Mouse (Mus musculus) forebrain, postnatal 0 days (tissue): Measurements from ENCODE around the gene Nwd2. TPM values are rescaled to one million over a fixed set of nuclear protein-coding genes. Genes with fewer than 3 reads are reported as not detected.

ENCODE experiments used
- ATAC-seq: fragments of 200-750 bp; cut with Nextera tagmentation; 2 replicates; pipeline ENCODE4 v1.8.0; 2017; ENCODE audit warnings: mild to moderate bottlenecking, moderate library complexity
- DNase-seq: peaks from one replicate; pipeline ENCODE4 v3.0.0-alpha.2; 2015
- H3K27ac ChIP-seq: fragments of 300-500 bp; sonication (generic); 2 replicates; pipeline ENCODE4 v1.5.1; 2014; ENCODE audit warnings: low read depth, mild to moderate bottlenecking, antibody characterized with exemption, low read length, moderate library complexity, mixed read lengths
- H3K27me3 ChIP-seq: fragments of 300-500 bp; sonication (generic); 2 replicates; pipeline ENCODE4 v1.6.1; 2014; ENCODE audit warnings: mild to moderate bottlenecking, low read length, mixed read lengths; ENCODE audit not compliant: insufficient read depth
- H3K36me3 ChIP-seq: fragments of 300-500 bp; sonication (generic); 2 replicates; pipeline ENCODE4 v1.6.1; 2014; ENCODE audit warnings: mild to moderate bottlenecking, moderate library complexity; ENCODE audit not compliant: insufficient read depth
- H3K4me1 ChIP-seq: fragments of 300-500 bp; sonication (generic); 2 replicates; pipeline ENCODE4 v1.6.1; 2014; ENCODE audit warnings: antibody characterized with exemption; ENCODE audit not compliant: insufficient read depth
- H3K4me2 ChIP-seq: fragments of 300-500 bp; sonication (generic); 2 replicates; pipeline ENCODE4 v1.6.1; 2014; ENCODE audit warnings: low read depth, mild to moderate bottlenecking, moderate library complexity
- H3K4me3 ChIP-seq: fragments of 300-500 bp; sonication (generic); 2 replicates; pipeline ENCODE4 v1.5.1; 2014; ENCODE audit warnings: low read depth, low read length, mixed read lengths
- H3K9ac ChIP-seq: fragments of 300-500 bp; sonication (generic); 2 replicates; pipeline ENCODE4 v1.6.1; 2014; ENCODE audit warnings: mild to moderate bottlenecking
- H3K9me3 ChIP-seq: fragments of 300-500 bp; sonication (generic); 2 replicates; pipeline ENCODE4 v1.6.1; 2016; ENCODE audit warnings: low read length
- CTCF ChIP-seq: sonication (generic); IDR thresholded peaks from 2 replicates; pipeline ENCODE4 v1.5.1; 2016; ENCODE audit warnings: antibody characterized with exemption, control low read depth, low read depth
- WGBS: fragments of 180-500 bp; shearing (Covaris S2); extraction: QIAGEN DNeasy Blood & Tissue Kit; methylation state at CpG from one replicate; pipeline ENCODE4 v1.1.7; 2014; 5-methylcytosine and 5-hydroxymethylcytosine counted together
- polyA plus RNA-seq: library from polyadenylated mRNA; unstranded; fragments of >200 nt; fragmentation: Nextera tagmentation; extraction: Ambion mirVana; gene quantifications from 2 replicates; pipeline ENCODE4 v1.2.1, GENCODE M21; 2015
- total RNA-seq: library from RNA; depleted of rRNA; stranded (reverse); fragments of >200 nt; gene quantifications from 2 replicates; pipeline ENCODE4 v1.2.3, GENCODE M21; 2014

Nwd2 gene
- total and polyA plus RNA-seq, 2 experiments from 2014 or later, result 16.5 to 33.4 TPM

DNA sequence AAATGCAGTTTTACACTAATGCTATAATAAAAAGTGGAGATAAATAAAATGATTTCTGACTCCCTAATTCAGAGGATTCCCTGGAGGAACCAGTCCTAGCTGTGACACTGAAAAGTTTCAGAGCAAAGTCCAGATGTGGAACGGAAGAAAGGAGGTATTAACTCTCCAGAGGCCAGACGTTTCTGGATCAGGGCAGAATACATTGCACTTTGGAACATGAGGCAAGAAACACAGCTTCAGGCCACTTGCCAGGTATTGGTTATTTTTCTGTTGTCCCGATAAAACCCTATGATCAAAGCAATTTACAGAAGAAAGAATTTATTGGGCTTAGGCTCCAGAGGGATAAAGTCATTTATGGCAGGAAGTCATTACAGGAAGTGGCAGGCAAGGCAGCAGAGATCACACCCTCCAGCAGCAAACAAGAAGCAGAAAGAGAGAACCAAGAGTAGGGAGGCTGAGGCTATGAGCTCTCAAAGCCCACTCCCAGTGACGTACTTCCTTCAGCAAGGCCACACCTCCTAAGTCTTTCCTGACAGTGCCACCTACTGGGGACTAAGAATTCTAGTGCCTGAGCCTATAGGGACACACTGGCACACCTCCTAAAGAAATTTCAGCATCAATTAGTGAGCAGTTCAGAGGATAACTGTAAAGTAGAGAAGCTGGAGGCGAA is 106.3 kb downstream of the Nwd2 start:
- no peaks in the 10 kb centered on the region for H3K4me1 ChIP-seq
- no peaks in the 10 kb centered on the region for H3K36me3 ChIP-seq
- ATAC-seq (no peak), DNase-seq (no peak)
- peak; percentile 26 for TF ChIP-seq CTCF
- H3K27me3 ChIP-seq, result no peaks in the 10 kb centered on the region
- no peak overlapping the region for H3K27ac ChIP-seq
- H3K4me2 ChIP-seq, result no peak overlapping the region
- H3K9me3 ChIP-seq, result no peaks in the 10 kb centered on the region
- H3K9ac ChIP-seq, result no peak overlapping the region
- 73% methylated on average over 5 of the region's 5 CpGs for WGBS
- H3K4me3 ChIP-seq, result no peak overlapping the region

DNA sequence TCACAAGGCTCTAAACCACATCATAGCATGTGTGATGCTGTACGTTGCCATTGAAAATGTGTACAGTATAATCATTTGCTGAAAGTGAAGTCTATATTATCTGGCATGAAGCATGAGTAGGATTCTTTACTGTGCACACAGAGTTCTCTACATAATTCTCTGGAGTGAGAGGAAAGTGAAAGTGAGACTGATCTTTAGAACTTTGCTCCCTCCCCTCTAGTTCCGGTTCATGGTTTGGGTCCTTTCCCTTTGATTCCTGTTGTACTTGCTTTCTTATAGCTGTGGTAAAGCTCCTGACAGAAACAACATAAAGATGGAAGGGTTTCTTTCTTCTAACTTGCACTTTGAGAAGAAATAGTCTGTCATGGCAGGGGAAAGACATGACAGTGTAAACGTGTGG is 107.0 kb downstream of the Nwd2 start:
- H3K4me1 ChIP-seq, result no peaks in the 10 kb centered on the region
- H3K27ac ChIP-seq, result no peak overlapping the region
- no peak for DNase-seq
- H3K27me3 ChIP-seq, result no peaks in the 10 kb centered on the region
- no peak overlapping the region for H3K4me2 ChIP-seq
- no peaks in the 10 kb centered on the region for H3K36me3 ChIP-seq
- TF ChIP-seq CTCF, result no peak
- 84% methylated on average over 3 of the region's 3 CpGs for WGBS
- no peak overlapping the region for H3K4me3 ChIP-seq
- H3K9me3 ChIP-seq, result no peaks in the 10 kb centered on the region
- no peak overlapping the region for H3K9ac ChIP-seq
- ATAC-seq, result no peak

DNA sequence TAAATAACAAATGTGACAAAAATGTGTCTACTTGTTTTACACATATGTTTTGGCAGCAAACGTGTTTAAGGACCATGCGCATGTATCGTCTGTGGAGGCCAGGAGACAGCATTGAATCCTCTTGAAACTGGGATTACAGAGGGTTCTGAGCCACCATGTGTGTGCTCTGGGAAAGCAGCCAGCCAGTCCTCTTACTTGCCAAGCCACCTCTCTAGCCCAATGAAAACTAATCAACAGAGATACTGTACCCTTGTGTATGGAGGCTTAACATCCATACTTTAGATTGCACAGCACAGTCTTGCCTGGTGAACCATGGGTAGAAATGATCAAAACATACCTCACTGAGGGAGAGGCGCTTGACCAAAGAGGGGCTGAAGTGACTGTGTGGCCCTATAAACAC is 117.0 kb downstream of the Nwd2 start:
- 52% methylated on average over 4 of the region's 4 CpGs for WGBS
- Histone ChIP-seq H3K4me3 (no peak overlapping the region), H3K4me2 (no peak overlapping the region), H3K27ac (no peak overlapping the region), H3K27me3 (no peaks in the 10 kb centered on the region), H3K4me1 (peaks cover 9% of the 10 kb centered on the region; the same call in 1 of the 2 replicates), H3K9me3 (no peaks in the 10 kb centered on the region), H3K9ac (no peak overlapping the region), H3K36me3 (no peaks in the 10 kb centered on the region)
- DNase-seq (peak; percentile 26), ATAC-seq (0 out of 2 replicates have a peak, but pooled peaks have one; percentile 12)
- no peak for TF ChIP-seq CTCF

DNA sequence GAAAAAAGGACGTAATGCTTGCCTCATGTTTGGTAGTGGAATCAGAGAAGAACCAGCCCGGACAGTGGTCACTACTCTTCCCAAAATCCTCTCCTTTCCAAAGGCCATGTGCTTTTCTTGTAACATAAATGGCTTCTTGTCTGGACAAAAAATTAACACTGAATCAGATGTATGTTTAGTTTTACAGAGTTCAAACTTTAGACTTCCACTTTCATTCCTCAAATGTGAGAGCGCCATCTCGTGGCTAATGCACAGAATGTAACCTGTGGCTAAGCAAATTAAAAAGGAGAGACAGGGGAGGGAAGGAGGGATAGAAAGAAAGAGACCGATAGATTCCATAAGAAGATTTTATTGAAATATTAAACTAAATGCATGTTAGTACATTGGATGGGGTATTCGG is 117.8 kb downstream of the Nwd2 start:
- peak overlapping the region; percentile 38 for H3K4me2 ChIP-seq
- peak; percentile 52 for ATAC-seq
- H3K36me3 ChIP-seq, result no peaks in the 10 kb centered on the region
- peak; percentile 91 for DNase-seq
- H3K4me3 ChIP-seq, result no peak overlapping the region
- H3K9me3 ChIP-seq, result no peaks in the 10 kb centered on the region
- 35% methylated on average over 6 of the region's 6 CpGs for WGBS
- no peak overlapping the region for H3K27ac ChIP-seq
- H3K4me1 ChIP-seq, result peaks cover 9% of the 10 kb centered on the region; the same call in 1 of the 2 replicates
- H3K27me3 ChIP-seq, result no peaks in the 10 kb centered on the region
- H3K9ac ChIP-seq, result no peak overlapping the region
- peak; percentile 92 for TF ChIP-seq CTCF

DNA sequence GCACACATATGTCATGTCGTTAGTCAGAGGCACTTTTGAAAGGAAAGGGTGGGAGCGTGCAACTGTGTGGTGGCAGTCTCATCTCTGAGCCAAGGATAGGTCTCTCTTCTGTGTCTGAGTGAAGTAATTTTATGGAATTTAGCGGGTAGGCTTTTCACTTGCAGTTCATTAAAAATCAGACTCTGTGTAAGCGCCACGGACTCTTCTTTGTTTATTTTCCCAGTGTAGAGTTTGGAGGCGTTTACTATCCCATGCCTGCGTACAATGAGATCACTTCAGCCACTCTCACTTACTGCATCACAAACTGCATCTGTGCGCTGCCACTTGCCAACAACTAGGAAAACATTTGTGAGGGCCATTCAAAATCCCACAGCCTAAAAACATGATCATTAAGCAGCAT is 118.6 kb downstream of the Nwd2 start:
- DNase-seq, result peak; percentile 45
- H3K9ac ChIP-seq, result peak overlapping the region; percentile 22; the same call in 1 of the 2 replicates
- H3K27ac ChIP-seq, result peak overlapping the region; percentile 21; the same call in 1 of the 2 replicates

DNA sequence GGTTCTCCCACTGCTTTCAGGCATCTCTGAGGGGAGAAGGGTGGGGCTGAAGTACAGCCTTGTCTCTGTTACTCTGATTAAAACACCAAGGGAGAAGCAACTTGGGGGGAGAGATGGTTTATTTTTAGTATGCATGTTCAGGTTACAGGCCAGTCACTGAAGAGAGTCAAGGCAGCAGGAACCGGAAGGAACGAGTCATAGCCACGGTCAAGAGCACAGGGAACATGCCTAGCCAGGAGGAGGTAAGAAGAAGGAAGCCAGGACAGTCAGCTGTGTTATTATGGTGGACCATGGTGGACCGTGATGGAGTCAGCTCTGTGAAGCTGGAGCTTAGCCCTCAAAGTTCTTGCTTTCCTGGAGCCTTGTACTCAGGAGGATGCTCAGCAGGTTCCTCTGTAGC is 119.3 kb downstream of the Nwd2 start:
- DNase-seq (no peak), ATAC-seq (no peak)
- H3K27me3 ChIP-seq, result no peaks in the 10 kb centered on the region
- peaks cover 9% of the 10 kb centered on the region; the same call in 1 of the 2 replicates for H3K4me1 ChIP-seq
- no peak overlapping the region for H3K9ac ChIP-seq
- 85% methylated on average over 4 of the region's 4 CpGs for WGBS
- no peak overlapping the region; the same call in 1 of the 2 replicates for H3K27ac ChIP-seq
- no peaks in the 10 kb centered on the region for H3K9me3 ChIP-seq
- TF ChIP-seq CTCF, result no peak
- no peaks in the 10 kb centered on the region for H3K36me3 ChIP-seq
- H3K4me2 ChIP-seq, result 0 out of 2 replicates have a peak overlapping the region, but pooled peaks have one; percentile 38
- H3K4me3 ChIP-seq, result no peak overlapping the region

More for the DNA sequence above, 118.6 kb downstream of the Nwd2 start:
- no peaks in the 10 kb centered on the region for H3K36me3 ChIP-seq
- H3K4me2 ChIP-seq, result peak overlapping the region; percentile 38
- 19% methylated on average over 8 of the region's 8 CpGs for WGBS
- no peak for TF ChIP-seq CTCF
- H3K4me3 ChIP-seq, result peak overlapping the region; percentile 19; the same call in 1 of the 2 replicates
- H3K4me1 ChIP-seq, result peaks cover 9% of the 10 kb centered on the region; the same call in 1 of the 2 replicates
- no peaks in the 10 kb centered on the region for H3K9me3 ChIP-seq
- peak; percentile 70 for ATAC-seq
- H3K27me3 ChIP-seq, result no peaks in the 10 kb centered on the region

DNA sequence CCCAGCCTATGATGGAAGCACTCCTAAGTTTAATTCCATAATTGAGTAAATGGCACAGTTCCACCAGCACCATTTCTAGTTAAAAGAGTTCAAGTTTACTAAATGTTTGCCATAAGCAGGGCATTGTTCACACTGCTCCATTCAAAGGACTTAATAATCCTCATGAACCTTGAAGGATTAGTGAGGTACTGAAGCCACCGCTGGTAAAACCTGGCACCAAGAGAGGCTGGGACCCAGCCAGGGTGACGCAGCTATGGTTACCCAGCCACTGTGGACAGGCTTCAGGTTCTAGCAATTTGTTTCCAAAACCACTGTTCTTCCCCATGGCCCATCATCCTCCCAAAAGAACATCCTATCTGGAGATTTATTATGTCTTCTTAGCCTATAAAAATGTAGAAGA is 124.1 kb downstream of the Nwd2 start:
- no peak for TF ChIP-seq CTCF
- 38% methylated on average over 2 of the region's 2 CpGs for WGBS
- no peaks in the 10 kb centered on the region for H3K36me3 ChIP-seq
- H3K4me2 ChIP-seq, result no peak overlapping the region
- H3K9me3 ChIP-seq, result no peaks in the 10 kb centered on the region
- H3K27ac ChIP-seq, result no peak overlapping the region
- H3K27me3 ChIP-seq, result no peaks in the 10 kb centered on the region
- no peak overlapping the region for H3K9ac ChIP-seq
- H3K4me3 ChIP-seq, result no peak overlapping the region
- DNase-seq (peak; percentile 5), ATAC-seq (peak; percentile 50; the same call in 1 of the 2 replicates)
- peaks cover 1% of the 10 kb centered on the region; the same call in 1 of the 2 replicates for H3K4me1 ChIP-seq
